Mouse (Mus musculus) v-Abl transformed pro-B cells (cell line): Measurements from ENCODE around the gene Mpp1.

ENCODE experiments used
- in situ Hi-C, 2 experiments: fragments of 400-800 bp; cut with MboI; formaldehyde crosslinking; loops; one replicate each; pipeline ENCODE4 v1.15.1; 2025; ENCODE audit not compliant: unreplicated experiment in 2 of 2

Gene Mpp1

DNA sequence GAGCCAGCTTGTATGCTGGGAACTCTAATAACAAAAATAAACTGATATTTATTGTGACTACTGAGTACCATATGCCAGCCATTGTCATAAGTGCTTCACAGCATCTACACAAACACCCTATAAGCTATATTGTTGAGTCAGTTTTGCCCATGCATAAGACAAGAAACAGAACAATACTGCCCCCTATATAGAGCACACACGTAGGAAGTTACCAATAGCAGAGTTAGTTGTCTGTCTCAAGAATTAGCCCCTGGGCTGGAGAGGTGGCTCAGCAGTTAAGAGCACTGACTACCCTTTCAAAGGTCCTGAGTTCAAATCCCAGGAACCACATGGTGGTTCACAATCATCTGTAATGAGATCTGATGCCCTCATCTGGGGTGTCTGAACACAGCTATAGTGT lies 45.2 kb downstream of the Mpp1 start:
- in situ Hi-C loops = loop anchor here (10.0 to 25.0 kb wide), 3 partner anchors 123 to 648 kb away; partner anchors contain the start of gene G6pdx (in 1 of the 2)

DNA sequence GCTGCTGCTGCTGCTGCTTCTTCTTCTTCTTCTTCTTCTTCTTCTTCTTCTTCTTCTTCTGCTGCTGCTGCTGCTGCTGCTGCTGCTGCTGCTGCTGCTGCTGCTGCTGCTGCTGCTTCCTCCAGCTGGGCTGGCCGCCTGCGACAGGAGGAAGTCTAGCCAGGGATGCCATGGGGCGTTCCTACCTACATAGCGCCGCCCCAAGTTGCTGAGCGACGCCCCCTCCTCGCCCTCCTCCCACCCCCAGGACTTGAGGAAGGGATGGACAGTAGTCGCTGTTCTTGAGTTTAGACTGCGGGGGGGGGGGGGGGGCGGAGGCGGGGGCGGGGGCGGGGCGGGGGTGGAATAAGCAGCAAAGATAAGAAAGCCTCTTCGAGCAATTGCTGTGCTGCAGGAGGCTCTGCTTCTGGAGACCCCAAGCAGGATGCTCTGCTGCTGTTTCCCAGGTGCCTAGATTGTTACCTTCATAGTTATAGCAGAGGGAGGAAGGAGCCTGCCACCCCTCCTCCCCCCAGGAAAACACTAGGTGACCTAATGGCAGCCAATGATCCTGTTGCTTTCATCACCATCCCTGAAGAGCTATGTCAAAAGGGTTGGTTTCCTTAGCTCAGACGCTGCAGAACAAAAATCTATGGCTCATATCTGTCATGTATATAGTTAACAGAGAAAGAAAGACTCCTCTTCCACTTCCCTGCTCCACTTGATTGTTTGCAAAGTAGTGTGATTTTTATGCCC lies 45.9 kb downstream of the Mpp1 start, which contains the start of gene Gab3:
TSS of gene Gab3 (minus strand) at position 685 of the 735 bp plus-strand sequence.
- in situ Hi-C loops = loop anchor here (10.0 to 25.0 kb wide), 3 partner anchors 123 to 648 kb away; partner anchors contain the start of gene G6pdx (in 1 of the 2)

DNA sequence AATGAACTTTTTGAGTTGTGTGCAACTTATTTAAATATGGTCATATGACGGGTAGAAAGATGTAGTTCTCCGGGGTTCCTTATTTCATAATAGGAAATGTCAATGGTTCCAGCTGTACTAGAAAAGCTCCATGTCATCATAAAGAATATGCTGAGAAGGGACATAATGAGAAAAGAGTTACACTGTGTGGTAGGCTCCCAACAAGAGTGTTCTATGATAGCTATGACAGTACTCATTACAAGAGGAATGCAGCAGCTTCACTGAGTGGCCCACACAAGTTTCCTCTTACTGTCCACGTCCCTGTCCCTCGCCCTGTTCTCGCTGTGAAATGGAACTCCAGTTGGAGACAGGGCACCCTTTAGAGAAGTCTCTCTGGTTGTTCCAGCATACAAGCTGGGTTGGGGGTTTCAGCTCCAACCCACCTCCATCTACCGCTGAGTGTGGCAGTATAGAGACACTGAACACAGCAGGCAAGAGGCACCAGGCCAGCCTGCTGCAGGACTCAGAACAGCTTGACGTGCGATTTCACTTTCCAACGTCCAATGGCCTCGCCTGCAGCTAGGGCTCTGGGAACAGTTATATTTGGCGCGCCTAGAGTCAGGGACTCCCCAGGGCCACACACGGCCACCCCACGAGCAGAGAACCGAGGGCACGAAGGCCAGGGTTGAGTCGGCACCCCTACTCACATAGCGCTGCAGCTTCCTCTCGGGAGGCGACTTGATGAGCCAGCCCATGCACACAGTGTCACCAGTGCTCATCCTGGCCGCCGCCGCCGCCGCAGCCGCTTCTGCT lies 46.6 kb downstream of the Mpp1 start:
- in situ Hi-C loops = loop anchor here (10.0 to 25.0 kb wide), 3 partner anchors 122 to 647 kb away; partner anchors contain the start of gene G6pdx (in 1 of the 2)

DNA sequence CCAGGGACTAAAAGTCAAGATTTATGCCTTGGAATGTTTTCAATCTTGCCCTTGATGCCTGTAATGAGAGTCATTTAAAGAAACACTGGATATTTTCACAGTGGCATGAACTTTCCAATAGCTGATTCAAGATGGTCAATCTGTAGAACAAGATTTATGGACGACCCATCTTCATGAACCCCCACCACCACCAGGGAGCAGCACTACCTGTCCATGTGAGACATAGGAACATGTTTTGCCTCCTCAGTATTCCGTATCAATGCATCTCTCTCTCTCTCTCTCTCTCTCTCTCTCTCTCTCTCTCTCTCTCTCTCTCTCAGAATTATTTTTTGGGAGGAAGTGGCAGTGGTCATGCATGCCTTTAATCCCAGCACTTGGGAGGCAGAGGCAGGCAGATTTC lies 48.5 kb downstream of the Mpp1 start:
- in situ Hi-C loops = loop anchor here (10.0 to 25.0 kb wide), 3 partner anchors 120 to 645 kb away; partner anchors contain the start of gene G6pdx (in 1 of the 2)
